Mouse (Mus musculus) cerebellum, adult 11 months (tissue): ENCODE measurements around the gene Prg3.

Experiments
- DNase-seq: peaks from one replicate; pipeline ENCODE4 v3.0.0; 2022

Gene Prg3

DNA sequence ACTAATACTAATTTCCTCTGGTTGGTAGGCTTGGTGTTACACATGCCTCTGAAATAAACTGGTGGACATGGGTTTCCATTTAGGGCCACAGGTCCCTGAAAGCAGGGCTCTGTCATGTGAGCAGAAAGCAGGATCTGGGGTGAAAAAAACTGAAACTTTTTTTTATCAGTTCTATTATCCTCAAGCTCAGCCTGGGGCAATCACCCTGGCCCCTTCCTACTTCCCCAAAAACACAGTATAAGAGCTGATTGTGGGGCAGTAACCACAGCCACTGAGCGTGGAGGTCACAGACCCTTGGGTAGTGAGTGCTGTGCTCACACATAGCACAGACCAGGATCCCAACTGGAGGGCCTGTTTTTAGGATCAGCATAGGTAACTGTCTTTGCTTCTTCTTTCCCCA, at the start of gene Prg3:
Gene Prg3, plus strand, starts transcription at position 286 of the 400 bp plus-strand sequence.
- DNase-seq, result no peak

GRCm38 (mm10) chr2:84938249-84938946, 49.6 kb upstream of the Prg3 start:
- DNase-seq, result no peak

DNA sequence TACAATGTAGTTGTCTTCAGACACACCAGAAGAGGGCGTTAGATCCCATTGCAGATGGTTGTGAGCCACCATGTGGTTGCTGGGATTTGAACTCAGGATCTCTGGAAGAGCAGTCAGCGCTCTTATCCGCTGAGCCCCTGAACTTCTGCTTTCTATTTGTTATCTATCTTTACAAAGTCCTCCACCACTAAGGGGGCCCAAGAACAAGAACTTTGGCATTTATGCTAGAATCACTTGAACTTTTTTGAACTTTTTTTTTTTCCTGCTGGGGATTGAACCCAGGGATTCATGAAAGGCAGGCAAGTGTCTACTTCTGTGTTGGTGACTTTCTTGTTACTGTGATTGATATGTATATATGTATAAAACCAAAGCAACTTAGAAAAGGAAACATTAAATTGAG, 48.7 kb upstream of the Prg3 start:
- DNase-seq, result no peak

- no peak for DNase-seq
These were observed 48.3 kb upstream of the Prg3 start for GRCm38 (mm10) chr2:84939711-84940110.

DNA sequence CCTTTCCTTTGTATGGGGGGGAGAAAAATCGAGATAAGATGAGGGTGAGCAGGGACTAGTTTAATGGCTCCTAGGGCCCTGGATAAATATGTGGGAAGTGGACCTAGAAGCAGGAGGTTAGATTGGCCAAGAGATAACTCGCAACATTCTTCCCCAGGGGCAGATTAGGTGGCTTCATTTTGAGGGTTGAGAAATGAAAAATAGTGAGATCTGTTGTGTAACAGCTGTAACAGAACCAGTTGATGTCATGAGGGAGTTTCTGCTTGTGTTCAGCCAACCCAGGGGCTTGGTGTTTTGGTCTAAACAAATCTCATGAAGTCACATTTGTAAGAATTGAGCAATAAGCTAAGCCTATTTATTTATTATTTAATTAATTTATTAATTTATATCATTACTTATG, 46.7 kb upstream of the Prg3 start:
- DNase-seq, result no peak

DNA sequence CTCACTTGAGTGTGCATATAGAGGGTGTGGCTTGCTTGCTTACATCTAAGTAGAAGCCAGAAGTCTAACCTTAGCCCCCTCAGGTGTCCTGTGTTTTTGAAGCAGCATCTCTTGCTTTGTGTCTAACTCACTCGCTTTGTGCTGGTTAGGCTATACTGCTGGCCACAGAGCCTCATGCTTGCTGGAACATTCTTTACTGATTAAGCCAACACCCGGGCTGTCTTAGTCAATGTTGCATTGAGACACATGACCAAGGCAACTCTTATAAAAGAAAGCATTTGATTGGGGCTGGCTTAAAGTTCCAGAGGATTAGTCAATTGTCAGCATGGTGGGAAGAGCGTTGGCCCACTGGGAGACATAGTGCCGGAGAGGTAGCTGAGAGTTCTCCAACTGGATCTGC, 46.2 kb upstream of the Prg3 start:
- no peak for DNase-seq

DNA sequence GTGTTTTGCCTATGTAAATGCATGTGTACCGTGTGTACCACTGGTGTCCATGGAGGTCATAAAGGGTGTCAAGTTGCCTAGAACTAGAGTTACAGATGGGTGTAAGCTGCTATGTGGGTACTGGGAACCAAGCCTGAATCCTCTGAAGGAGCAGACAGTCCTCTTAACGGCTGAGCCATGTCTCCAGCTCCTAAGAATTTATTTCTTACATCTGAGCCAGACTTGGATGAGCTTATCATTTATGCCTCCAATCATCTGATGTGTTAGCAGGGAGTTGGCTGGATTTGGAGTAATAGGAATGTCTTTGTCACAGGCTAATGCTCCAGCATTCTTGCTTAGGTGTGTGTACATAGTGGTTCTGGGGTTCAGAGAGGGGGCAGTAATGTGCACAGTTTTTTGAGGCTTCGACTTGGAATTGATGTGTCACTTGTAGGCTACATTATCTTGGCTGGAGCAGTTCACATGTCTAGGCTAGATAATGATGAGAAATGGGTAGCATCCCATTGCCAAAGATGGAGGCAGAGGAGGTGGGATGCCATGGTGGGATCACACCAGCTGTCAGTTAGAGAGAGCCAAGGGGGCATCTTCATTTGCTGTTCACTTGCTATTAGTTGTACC, 40.8 kb upstream of the Prg3 start:
- no peak for DNase-seq

- no peak for DNase-seq
These were observed 39.8 kb upstream of the Prg3 start for GRCm38 (mm10) chr2:84948252-84948651.

DNA sequence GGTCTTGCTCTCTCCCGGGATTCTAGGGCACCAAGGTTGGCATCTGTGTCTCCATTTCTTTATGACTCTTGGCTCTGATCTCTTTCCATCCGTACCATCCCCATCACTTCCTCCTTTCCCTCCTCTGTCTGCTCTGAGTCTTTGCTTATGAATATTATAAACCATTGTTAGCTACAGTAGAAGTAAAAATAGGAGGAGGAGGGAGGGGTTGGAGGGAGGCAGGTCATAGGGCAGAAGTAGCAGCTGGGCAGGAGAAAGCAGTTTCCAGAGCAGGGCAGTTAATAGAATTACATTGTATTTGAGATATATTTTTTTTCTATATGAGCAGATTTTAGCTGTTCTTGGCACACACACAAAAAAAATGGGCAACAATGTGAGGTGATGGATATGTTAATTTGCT, 39.3 kb upstream of the Prg3 start:
- no peak for DNase-seq

DNA sequence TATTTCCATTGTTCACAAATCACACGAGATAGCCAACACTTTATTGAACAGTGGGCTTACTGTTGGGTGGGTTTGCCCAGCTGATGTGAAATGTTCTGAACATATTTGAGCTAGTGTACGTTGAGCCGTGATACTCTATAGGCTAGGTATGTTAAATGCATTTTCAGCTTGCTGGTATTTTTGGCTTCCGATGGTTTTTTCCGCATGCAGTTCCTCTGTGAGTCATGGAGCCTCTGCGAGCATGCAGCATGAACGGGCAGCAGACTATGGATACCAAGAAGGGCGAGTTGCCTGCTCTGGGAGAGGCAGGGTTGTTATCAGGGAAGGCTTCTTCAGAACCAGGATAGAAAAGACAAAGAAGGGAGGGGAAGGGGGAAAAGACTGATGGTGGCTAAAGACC, 37.0 kb upstream of the Prg3 start:
- DNase-seq, result no peak

GRCm38 (mm10) chr2:84952251-84952650, 35.8 kb upstream of the Prg3 start:
- no peak for DNase-seq

GRCm38 (mm10) chr2:84952693-84953092, 35.3 kb upstream of the Prg3 start:
- DNase-seq, result no peak

GRCm38 (mm10) chr2:84955435-84955834, 32.6 kb upstream of the Prg3 start:
- DNase-seq, result no peak

DNA sequence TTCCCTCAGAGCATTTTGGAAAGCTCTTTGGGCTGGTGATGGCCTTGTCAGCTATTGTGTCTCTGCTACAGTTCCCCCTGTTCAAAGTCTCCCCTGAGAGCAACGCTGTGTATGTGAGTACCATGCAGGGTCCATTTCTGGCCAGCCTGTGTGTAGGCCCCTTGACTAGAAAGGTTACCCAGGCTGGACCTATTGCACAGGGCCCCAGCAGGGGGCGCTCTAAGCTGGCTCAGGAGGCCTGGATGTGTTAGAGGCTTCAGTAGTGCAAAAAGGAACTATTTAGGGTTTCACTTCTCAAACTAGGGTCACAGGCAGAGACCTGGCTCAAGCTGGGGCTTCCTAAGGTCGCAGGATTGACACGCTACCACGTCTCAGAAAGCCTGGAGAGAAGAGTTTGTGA, 31.7 kb upstream of the Prg3 start:
- no peak for DNase-seq

DNA sequence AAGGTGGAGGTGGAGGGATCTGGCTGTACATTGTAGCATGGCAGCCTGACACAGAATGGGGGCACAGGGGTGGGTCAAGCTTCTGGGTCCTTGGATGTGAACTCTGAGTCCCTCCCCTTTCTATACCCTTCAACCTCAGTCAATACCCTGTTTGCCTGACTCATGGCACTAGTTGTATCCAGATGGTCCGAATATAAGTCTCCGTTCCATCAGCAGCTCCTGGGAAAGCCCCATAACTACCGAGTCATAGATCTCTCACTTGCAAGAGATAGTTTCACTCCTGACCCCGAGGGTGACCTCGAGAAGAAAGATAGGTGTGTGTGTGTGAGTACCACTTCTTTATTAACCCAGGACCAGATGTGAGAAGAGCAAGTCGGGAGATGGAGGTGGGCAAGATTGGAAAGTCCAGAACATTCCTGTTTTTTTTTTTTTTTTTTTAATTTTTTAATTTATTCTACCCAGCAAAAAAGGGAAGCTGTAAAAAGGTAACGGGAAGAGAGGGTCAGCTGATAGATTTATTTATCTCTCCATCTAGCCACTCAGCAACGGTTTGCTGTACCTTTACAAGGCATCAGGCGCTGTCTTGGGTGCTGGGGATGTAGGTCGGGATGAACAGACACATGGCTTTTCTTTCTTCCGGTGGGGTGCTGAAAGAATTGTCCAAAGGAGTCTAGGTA, 29.3 kb upstream of the Prg3 start:
- no peak for DNase-seq

GRCm38 (mm10) chr2:84961300-84961699, 26.7 kb upstream of the Prg3 start:
- DNase-seq, result no peak

- DNase-seq, result no peak
These were observed 26.1 kb upstream of the Prg3 start for GRCm38 (mm10) chr2:84961901-84962300.

DNA sequence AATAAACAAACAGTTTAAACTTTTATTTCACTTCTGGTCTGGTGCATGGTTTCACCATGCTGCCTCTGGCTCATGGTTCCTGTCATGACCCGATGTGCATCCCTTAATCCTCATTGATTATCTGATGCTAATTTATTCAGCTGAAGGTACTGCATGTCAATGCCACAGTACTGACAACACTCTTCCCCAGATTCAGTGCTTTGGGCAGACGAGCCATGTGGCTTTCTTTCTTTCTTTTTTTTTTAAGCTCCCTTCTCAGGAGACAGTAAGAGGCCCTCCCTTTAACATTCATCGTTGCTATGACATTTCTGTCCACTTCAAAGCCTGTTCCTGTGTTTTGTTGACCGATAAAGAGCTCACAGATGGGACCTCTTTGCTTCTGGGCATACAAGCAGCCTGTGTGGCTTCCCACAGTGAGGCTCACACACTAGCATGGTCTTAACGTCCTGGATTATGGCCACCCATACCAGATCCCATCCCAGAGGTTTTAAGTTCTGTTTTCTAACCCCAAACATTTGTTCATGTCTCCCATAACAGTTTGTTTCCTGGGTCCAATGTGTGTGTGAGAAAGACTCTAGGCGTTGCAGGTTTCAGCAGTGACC, 25.0 kb upstream of the Prg3 start:
- no peak for DNase-seq

DNA sequence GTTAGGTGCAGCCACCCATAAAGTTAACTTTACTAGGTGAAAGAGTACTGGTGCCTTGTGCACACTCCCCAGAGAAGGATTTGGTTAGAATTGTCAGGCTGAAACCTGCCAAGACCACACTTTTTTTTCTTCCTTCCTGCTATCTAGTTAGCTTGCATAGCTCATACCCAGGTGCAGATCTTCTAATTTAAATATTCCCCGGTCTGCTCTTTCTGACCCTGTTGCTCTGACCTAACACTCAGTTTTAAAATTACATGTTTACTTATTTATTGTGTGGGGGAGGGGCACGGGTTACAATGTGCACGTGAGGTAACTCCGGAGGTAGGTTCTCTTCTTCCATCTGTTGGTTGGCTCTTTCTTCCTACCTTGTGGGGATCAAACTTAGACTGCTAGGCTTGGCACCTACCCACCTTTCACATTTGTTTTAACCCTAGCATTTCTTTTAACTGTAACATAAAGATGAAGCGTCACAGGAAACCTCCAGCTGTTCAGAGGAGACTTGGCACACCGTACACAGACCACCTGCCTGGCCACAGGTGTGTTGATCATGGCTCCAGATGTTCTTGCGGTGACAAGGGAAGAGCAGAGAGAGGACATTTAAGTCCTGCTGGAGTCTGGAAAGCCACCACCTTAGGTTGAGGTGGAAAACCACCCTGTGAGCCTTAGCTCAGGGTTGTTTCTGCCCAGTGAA, 23.8 kb upstream of the Prg3 start:
- DNase-seq, result no peak

DNA sequence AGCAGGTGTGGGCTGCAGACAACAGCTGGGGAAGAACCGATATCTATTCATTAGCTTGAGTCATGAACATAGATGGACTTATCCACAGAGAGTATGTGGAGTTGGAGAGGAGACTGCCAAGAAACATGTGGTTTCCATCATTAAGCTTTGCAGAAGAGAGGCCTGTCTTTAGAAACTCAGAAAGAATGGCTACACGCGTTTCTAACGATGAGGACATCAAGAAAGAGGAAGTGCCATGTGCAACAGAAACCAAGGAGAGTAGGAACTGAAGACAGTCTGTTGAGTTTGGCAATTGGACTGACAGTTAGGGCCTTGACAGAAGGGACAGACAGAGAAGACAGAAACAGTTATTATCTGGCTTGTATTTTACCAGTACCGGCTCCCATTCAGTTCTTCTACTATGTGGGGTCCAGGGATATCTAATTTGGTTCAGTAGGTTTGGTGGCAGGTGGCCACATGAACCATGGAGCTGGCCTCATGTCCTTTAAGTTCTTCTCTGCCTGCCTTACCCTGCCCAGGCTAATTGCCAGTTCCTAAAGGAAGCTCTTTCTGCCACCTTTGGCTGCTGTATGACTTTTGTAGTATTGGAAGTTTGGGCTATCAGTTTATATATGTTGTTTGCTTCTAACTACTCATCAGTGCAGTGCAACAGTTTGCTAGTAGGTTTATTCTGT, 20.6 kb upstream of the Prg3 start:
- no peak for DNase-seq

DNA sequence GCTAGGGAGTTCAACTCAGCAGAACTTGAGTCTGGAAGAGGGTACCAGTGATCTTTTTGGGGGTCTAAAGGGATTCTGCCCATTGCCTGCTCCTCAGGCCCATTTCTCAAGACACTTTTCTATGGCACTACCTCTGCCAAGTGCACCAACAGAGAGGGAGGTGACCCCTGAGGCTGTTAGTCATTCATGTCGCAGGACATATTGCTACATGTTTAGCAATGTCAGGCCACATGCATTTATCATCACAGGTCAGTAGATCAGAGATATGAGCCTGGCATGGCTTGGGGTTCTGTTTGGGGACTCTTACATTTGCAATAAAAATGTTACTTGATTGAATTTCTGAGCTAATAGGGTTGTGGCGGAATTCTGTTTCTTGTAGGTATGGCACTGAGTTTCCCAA, 12.4 kb upstream of the Prg3 start:
- no peak for DNase-seq

DNA sequence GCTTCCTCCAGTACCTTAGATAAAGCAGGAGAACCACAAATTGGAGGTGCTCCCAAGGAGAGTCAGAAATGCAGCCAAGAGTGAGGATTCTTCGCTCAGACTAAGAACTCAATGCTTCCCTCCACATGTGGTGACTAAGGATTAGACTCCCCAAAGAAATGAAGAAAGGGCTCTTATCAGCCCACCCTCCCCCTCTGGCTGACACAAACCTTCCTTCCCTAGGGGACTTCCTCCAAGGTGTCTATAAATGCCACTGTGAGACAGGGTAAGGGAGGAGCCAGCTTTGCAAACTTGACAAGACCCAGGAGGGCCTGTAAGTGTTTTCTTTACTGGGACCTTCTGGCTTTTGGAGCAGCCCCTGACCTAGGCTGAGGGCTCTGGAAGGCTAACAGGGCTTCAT, 7.8 kb upstream of the Prg3 start, which contains the start of gene Prg2:
Gene Prg2, plus strand, starts transcription at position 274 of the 400 bp plus-strand sequence.
- no peak for DNase-seq

DNA sequence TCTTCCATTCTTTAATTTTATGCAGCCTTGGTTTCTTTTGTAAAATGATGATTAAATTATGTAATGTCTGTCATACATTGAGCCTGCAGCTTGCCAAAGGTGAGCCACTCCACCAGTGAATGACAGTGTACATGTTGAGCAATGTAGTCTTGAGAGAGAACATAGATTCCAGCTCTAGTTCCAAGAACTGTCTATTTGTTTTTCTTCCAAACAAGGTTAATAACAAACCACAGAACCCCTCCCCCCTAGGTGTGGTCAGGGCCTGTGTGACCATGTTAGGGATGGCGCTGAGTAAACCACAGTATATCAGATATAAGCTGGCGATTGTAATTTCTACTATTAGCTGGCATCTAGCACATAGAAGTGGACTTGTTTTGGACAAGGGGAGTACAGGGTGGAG, 8.4 kb downstream of the Prg3 start:
- DNase-seq, result no peak
